Mouse (Mus musculus) cerebellum, adult 18-20 months (tissue): ENCODE results near the gene Dhcr7.

Experiments used
- DNase-seq, 2 experiments: peaks; one replicate each; pipeline ENCODE4 v3.0.0; 2021

Dhcr7 gene

DNA sequence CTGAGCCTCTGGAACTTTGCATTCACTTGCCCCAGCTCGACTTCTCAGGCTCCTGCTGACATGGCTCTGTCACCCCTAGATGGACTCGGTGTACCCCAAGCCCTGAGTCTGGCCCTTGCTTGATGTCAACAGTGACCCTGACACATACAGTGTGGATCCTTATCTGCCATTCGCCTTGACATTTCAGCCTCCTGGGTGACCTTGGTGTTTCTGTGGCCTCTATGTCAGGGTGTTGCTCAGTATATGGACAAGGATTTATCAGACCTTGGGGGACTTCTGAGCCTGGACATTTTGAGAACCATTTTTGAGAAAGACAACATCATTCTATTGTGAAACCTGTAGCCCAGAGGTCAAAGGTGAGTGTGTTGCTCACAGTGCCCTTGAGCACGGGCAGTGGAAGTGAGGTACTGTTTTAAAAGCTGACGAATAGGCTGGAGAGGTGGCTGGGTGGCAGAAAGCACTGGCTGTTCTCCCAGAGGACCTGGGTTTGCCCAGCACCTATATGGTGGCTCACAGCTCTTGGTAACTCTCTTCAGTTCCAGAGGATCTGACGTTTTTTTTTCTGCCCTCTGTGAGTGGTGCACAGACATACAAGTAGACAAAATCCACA, 10.7 kb downstream of the Dhcr7 start:
- no peak for DNase-seq

DNA sequence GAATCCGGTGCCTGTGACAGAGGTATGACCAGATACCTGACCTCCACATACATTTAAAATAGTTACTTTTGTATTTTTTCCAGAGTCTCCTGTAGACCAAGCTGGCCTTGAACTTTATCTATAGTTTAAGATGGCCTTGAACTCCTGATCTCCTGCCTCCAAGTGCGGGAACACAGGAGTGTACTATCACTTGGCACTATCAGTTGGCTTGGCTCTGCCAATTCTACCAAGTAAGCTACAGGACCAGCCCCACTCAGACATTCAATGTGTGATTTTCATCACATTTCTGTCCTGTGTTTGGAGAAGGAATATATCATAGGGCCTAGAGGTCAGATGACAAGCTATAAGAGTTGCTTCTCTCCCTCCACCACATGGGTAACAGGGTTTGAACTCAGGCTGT, 11.4 kb downstream of the Dhcr7 start:
- DNase-seq, result no peak

DNA sequence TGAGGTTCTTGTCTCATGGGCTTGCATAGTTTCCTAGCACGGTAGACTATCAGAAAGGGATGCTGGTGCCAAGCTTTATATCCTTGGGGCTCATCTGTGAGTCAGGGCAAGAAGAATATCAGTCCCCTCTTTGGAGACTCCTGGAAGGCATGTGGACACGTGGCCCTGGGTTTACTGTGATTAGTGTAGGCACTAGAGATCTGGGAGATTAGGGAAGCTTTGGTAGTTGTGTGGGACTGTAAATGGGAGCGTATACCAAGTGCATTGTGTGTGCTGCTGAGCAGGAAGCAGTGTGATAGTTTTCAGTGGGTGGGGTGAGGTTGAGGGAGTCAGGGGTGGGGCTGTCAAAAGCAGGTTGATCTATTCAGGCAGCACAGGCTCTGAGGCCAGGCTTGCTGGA, 12.0 kb downstream of the Dhcr7 start:
- DNase-seq, result no peak

DNA sequence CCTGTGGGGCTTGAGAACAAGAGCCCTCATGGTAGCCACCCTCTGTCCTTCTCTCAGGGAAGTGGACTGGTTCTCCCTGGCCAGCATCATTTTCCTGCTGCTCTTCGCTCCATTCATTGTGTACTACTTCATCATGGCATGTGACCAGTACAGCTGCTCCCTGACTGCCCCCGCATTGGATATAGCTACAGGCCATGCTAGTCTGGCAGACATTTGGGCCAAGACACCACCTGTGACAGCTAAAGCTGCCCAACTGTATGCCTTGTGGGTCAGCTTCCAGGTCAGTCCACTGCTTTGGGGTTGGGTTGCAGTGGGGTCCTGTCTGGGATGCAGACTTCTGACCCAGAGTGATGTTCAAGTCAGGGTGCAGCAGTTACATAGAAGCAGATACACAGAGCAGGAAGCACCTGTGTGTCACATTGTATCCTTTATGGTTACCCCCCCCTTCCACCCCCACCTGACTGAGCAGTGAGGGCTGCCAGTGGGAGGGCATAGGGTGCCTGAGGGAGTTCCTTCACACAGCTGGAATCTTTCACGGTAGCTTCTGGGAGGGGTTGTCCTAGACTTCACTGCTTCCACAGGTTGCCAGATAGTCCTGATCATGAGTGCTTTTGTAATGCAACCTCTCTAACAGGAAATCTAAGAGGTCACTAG, 14.9 kb downstream of the Dhcr7 start:
- no peak for DNase-seq

DNA sequence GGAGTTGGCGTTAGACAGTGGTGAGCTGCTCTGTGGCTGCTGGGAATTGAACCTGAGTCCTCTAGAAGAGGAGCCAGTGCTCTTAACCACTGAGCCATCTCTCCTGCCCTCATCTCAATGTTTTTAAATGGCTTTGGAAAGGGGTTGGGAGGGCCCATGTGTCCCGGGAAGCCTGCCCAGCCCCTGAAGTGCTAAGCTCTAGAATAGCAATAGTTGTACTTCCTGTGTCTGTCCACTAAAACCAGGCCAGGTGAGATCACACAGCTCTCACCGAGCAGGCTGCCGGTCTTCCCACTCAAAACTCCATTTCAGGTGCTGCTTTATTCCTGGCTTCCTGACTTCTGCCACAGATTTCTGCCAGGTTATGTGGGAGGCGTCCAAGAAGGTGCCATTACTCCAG, 17.2 kb downstream of the Dhcr7 start:
- peak in 1 of 2 experiments; percentile 25 for DNase-seq

DNA sequence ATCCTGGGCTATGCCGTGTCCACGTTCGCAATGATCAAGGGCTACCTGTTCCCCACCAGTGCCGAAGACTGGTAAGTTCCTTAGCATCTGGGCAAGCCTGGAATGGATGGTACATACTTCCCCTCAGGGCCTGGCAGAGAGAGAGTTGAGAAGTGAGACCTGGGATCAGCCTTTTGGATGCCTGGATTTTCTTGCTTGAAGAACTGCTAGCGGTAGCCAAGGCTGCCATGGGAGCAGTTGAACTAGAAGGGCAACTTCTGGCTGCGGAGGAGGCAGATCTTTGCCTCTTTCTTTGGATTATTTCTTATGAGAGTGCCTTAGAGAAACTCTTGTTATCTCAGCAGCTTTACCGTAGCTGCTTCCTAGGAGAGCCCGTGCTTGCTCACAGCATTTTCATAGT, 18.4 kb downstream of the Dhcr7 start:
- no peak for DNase-seq

DNA sequence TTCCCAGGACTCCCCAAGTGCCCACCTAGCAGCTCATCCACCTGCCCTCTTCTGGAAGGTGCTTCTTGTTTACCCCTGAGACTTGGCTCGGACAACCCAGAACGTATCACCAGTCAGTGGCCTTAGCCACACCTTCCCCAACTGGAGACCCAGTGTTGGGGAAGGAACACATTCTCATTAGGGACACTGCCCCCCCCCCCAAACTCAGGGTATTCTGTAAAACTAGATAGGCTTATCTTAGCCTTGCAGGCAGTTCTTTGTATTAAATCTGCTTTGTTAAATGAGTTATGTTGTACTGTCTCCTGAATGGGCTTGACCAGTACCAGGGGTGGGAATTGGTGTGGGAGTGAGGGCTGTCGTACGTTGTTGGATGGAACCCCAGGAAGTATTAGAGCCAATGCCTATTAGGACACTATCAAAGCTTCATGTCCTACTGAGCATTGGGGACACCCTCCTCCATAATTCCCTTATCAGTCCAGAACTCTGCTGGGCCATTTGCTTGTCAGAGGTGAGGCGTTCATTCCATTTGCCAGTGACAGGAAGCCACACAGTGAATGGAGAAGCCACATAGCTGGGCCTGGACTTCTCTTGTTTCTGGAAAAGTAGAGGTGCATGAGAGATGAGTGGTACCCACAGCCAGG, 25.3 kb downstream of the Dhcr7 start:
- no peak for DNase-seq

DNA sequence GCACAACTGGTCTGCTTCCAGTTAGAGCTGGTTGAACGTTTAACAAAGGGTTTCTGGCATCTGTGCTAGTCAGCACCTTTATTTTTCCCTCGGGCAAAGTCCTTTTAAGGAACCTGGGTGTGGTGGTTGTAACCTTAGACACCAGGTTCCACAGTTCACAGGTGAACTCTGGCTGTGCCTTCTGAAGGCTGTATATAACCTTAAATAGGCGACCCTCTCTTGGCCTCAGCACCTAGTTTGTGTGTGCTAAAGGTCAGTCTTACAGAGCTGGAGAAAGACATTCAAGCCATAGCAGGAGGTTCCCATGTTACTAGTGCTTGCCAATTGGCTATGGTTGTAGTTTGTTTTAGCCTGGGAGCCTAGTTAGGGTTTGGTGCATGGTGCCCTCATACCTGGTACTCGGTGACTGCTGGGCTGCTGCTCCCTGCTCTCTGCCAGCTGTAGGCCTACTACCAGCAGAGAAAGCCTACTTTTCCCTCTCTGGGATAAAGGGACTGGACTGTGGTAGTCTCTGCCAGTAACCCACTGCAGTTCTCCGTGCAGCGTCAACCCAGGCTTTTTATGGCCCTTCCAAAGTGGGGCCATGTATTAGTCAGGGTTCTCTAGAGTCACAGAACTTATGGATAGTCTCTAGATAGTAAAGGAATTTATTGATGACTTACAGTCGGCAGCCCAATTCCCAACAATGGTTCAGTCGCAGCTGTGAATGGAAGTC, 26.0 kb downstream of the Dhcr7 start:
- DNase-seq, result no peak

DNA sequence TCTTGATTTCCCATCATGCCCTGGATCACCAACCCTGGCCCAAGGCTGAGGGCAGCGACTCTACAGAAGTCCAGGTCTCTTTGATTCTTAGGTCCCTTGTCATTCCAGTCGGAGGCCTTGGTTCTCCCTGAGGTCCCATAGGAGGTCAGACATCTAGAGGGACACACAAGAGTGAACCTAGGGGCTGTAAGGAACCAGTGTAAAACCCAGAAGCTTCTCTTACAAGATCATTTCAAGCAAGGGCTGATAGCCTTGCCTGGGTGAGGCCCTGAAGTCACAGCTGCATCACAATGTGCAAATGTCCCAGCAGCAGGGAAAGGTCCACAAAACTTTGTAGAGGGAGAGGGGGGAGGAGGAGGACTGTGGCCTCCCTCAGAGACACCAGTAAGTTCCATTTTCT, 43.6 kb downstream of the Dhcr7 start, which contains the start of gene Gm498:
Gene Gm498 (plus strand): TSS at position 301 of the 400 bp plus-strand sequence.
- no peak for DNase-seq

DNA sequence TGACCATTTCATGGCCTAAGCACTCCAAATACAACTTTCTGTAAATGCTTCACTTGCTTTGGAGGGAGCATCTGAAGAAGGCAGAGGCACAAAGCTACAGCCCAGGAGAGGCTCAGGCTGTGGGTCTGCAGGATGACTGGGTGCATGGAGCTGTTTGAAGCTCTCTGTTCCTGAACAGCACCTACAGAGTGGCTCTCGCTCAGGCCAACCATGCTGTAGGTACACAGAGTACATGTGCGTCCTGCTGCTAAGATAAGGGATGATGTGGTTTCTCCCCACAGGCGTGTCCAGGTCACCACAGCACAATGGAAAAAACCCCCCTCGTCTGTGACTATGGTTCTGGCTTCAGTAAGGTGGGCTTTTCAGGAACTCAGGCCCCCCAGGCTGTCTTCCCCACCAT, 45.9 kb downstream of the Dhcr7 start:
- no peak for DNase-seq

DNA sequence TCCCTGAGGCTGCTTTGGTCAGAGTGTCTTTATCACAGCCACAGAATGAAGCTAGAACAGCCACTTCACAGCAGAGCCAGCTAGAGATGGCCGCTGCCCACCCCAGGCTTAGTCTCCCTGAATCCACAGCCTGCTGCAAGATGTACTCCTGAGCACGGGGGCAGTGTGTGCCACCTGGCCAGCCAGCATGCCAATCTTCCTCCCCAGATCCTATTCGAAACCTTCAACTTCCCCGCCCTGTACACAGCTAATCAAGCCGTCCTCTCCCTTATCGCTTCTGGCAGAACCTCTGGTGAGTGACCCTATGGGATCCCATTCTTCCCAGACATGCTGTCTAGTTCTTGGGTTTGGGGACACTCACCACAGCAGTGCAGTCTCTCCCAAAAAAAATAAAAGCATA, 60.8 kb downstream of the Dhcr7 start:
- DNase-seq, result no peak

DNA sequence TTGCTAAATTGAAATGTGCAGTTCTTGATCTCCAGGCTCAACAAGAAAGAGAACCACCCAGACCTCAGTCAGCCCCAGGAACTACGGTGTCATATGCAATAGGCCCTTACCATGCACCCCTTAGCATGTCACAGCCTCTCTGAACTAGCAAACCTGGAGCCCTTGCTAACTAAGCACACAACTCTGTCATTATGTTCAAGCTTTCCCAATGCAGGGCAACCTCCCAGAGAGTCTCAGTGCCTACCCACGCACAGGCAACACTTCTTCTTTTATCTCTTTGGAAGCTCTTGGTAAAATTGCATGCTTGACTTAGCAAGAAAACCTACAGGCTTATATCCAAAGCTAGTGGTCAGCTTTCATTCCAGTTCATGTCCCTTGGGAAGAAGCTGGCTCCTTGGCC, 68.2 kb downstream of the Dhcr7 start:
- no peak for DNase-seq

DNA sequence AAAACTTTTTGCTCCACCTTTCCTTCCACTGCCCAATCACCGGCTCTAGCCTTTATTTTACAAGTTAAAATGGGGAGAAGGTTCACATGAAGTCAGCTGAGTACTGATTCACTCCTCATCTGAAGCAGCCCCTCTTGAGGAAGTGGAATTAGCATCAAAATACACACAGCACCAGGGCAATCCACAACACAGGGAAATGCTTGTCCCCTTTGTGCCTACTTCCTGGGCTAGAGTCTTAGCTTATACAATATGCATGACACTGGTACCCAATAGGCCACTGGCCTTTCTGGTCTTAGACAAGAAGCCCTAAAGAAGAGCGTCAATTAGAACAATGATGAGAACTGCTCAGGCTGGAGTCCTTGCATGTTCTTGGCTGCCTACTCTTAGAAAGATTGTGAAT, 69.4 kb downstream of the Dhcr7 start:
- no peak for DNase-seq
